Mouse (Mus musculus) CD4-positive, CD25-positive, alpha-beta regulatory T cell, adult 4 months (primary cell): Measurements from ENCODE around the gene Faim2. TPM values are rescaled to one million over a fixed set of nuclear protein-coding genes. Genes with fewer than 3 reads are reported as not detected.

Experiments used
- ATAC-seq: one replicate; pipeline ENCODE4 v1.8.0; 2017
- polyA plus RNA-seq, 2 experiments: library from polyadenylated mRNA; unstranded; fragments of 100-300 nt; shearing (Covaris generic); gene quantifications; one replicate each; pipeline ENCODE4 v1.2.1; 2017

Faim2 gene
- polyA plus RNA-seq, 2 experiments from 2014 or later, result 0.03 TPM; not detected in 1

DNA sequence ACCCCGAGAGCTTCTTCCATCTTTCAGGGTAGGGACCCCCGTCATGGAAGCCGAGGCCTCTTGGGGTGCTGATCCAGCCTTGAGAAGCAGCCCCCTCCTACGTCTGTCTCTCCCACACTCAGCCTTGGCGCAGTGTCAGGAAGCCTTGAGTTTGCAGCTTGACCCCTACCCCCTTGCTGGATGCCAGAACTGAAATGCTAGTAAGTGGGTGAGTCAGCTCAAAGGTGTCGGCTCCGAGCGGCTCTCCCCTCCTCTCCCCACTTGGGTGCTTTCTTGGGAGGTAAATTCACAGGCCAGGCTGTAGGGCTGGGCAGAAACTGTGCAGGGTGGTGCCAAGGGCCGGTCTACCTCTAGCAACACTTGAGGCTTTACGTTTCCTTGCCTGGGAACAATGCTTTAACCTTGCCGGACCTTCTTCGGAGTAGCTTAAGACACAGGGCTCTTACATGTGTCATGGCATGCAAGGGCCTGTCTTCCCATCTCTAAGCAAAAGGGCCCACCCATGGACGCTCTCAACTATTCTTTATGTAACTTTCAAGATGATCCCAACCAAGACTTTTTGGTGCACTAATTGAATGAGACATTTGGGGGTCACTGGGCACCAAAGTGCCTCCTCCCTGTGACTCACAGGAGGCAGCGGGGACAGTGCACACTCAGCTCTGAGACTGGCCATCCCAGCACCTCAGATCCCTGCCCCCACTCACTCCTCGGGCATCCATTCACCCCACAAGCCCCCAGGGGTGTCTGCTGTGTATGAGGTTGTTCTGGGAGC, 22.5 kb downstream of the Faim2 start:
- no peak for ATAC-seq

GRCm38 (mm10) chr15:99503256-99503655, 24.7 kb downstream of the Faim2 start:
- no peak for ATAC-seq

- no peak for ATAC-seq
Observed at GRCm38 (mm10) chr15:99502311-99502831, 25.6 kb downstream of the Faim2 start.

DNA sequence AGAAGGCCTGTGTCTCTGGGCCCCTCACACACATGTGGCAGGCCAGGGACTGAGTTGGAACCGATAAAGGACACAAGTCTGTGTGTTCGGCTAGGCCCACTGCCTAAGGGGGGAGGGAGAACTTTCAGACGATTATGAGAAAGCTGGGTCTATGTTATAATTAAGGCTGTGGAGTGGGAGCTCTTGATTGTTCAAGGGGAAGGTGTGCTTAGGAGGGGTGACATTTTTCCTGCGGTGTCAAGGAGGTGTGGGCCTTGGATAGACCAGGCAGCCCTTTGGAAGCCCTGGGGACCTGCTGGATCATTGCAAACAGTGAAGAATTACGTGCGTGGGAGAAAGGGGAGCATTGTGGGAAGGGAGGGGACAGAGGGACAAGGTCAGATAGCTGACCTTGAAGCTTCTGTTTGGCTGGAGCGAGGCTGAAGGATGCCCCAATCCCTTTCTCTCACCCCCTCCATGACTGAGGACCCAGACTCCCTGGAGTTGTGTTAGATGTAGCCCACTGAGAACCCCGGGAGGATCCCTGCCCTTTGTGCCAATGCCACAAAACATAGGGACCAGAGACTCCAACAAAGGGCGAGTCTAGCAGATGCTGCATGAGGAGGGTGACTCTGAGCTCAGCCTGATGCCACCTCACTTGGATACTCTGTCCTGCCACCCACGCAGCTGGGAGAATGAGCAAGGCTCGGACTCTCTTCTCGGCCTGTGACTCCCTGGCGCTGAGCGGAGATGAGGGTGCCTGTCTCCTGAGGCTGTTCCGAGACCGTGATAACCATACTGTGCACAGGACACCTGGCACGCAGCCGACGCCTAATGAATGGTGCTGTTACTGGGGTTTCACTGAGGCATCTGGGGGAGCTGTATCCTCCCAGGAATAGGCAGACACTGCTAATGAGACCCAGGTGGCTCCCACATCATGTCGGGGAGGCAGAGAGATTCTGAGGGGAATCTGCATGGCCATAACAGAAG, 26.4 kb downstream of the Faim2 start:
- no peak for ATAC-seq

GRCm38 (mm10) chr15:99500320-99500719, 27.6 kb downstream of the Faim2 start:
- ATAC-seq, result no peak

- ATAC-seq, result no peak
Observed at GRCm38 (mm10) chr15:99499726-99500125, 28.2 kb downstream of the Faim2 start.

DNA sequence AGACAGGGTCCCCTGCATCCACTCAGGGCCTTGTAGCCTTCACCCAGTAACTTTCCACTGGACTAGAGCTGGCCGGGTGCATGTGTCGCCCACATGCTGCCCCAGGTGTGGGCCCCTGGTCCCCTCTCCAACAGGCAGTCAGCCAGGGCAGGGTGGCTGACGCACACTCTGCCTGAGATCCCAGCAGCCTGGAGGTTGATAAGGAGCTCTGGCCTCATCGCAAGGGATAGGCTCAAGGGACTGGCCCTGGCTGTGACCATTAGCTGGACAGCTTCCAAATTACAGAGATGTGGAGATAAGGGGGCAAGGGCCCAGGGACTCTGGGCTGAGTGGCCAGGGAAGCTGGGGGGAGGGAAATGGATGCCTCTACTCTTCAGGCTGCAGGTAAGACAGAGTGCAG, 29.2 kb downstream of the Faim2 start:
- ATAC-seq, result no peak

GRCm38 (mm10) chr15:99498356-99498755, 29.6 kb downstream of the Faim2 start:
- ATAC-seq, result no peak

GRCm38 (mm10) chr15:99497527-99498242, 30.3 kb downstream of the Faim2 start:
- no peak for ATAC-seq

DNA sequence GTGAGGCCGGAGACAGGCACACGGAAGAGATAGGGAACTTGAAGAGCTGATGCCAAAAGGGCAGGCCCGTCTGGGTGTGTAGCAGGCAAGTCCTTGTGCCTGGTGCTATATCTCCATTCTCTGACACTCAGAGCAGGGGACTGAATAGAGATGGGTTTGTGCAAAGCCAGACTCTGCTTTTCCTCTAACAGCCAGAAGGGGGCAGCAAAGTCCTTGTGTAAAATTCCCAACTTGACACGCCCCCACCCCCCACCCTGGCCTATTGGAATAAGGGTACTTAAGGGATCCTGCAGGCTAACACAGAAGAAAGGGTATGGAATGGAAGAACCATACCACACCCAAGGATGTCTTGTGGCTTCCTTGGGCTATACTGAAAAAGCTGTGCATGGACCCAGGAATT, 30.9 kb downstream of the Faim2 start:
- no peak for ATAC-seq

DNA sequence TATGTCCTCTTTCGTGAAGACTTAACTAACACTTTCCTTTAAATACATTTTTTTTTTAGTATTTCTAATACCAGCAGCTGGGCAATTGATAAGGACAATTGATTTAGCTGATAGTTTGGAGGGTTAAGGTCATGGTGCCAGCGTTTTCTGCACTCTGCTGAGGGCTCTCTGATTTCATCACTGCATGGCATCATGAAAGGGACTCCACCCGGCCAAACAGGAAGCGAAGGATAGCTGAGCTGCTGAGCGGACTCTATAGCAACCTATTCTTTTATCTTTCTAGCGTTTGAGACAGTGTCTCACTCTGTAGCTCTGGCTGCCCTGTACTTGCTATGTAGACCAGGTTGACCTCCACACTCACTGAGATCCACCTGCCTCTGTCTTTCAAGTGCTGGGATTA, 43.2 kb downstream of the Faim2 start:
- no peak for ATAC-seq

GRCm38 (mm10) chr15:99475814-99476213, 52.2 kb downstream of the Faim2 start:
- ATAC-seq, result no peak

DNA sequence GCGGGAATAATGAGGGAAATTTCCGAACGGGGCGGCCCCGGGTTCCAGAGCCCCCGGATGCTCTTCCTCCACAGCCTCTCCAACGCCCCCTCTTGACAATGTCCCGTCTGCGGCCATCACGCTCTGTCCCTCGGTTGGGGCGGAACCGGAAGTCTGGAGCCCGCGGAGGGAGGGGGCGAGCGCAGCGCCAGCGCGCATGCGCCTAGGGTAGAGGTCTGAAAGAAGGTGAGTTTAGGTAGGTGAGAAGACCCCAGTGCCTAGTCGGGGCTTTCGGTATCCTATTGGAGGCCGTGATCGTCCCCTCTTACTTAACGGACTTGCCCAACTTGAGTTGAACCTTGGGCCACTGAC, 53.4 kb downstream of the Faim2 start, which contains the start of gene Bcdin3d:
Gene Bcdin3d, minus strand, starts transcription at position 155 of the 351 bp plus-strand sequence.
- ATAC-seq, result peak; percentile 74

DNA sequence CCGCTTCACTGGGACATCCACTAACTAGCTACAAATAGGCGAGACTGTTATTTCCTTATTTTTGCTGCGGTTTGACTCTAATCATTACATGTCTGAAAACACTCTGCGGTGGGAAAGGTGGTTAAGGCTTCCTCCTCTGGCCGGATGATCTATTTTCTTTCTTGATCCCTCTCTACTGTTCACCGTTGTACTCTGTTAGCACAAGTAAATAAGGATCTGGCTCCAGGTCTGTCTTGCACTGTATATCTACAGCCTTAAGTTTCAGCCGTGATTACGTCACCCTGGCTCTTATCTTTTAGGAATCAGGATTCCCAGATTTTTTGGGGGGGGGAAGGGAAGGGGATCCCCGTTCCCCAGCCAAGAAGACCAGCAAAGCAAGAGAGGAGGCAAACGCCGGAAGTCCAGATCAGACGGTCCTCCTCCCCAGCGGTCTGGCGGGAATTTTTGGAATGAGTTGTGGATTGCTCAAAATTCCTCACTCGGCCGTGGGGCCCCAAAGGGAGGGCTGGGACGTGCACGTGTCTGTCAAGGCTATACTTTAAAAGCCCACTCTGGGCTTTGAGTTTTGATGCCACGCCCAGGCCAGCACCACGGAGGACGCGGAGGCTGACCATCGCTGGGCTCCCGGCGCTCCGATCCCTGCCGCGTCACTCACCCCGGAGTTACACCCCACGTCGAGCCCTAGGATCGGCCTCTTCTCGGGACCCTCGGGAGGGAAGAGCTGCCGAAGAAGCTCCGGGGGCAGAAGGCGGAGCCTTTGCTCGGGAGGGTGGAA, 54.0 kb downstream of the Faim2 start:
- peak; percentile 20 for ATAC-seq

GRCm38 (mm10) chr15:99472972-99473371, 55.0 kb downstream of the Faim2 start:
- ATAC-seq, result no peak

- peak; percentile 30 for ATAC-seq
Observed at GRCm38 (mm10) chr15:99471677-99472063, 56.3 kb downstream of the Faim2 start.

DNA sequence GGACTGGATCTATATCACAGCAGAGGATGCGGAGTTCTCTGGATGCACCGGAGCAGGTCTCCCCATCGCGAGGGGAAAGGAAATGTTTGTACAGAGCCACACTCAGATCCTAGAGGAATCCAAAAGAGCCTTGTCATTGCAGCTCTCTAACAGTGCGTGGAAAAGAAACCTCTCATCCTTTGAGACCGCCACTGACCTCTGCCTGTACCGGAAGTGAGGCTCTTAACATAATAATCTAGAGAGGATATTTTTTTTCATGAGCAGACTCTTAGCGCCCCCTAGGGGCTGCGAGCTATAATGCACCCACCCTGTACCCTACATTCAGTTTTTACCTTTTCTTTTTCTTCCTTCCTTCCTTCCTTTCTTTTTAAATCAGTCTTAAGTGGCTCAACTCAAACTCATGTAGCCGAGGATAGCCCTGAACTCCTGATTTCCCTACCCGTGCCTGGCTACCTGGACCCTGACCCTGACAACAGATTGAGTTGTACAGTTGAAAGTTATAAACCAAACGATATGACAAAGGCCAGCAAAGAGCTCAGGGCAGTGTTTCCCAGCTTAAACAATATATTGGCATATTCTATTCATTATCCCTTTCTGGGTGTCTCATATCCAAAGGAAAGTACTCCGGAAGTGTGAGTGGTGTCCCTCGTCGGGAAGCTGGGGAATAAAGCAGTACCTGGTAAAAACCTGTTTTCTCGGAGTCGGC, 56.8 kb downstream of the Faim2 start:
- ATAC-seq, result peak; percentile 44

DNA sequence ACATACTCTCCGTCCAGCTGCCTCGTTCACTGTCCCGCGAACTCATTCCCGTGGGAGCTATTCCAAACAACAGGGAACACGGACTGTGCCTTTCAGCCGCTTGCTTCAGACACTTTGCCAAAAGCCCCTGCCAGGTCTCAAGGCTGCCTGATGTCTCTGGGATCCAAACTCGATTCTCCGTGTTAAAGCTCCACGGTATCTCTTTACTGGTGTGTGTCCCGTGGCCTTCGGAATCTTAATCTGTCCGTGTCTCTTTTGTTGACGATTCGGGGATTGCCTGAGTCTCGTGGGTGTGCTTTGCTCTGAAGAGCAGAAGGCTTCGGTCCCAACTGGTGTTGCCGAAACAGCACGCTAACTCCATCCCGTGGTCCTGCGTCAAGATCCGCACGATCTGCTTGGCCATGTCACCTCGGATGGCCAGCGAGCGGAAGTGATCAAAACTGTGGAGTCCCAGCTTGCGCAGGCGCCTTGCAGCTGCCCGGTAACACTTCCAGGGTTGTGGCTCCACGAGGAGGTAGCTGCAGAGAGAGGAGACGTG, 57.7 kb downstream of the Faim2 start:
- no peak for ATAC-seq

DNA sequence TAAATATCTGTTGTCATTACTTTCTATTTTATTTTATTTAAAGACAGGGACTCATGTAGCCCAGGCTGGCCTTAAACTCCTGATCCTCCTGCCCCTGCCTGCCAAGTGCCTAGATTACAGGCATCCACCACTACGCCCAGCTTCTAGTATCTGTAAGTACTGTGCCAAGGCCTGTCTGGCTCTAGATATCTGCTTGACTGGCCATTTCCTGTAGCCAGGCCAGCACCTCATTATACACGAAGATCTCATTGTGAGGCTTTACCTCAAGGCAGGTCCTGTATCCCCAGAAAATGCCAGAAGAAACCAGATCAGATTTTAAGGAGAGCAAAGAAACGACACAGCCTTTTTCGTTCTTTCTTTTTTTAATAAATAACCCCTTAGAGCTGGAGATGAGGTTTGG, 58.2 kb downstream of the Faim2 start:
- ATAC-seq, result no peak

DNA sequence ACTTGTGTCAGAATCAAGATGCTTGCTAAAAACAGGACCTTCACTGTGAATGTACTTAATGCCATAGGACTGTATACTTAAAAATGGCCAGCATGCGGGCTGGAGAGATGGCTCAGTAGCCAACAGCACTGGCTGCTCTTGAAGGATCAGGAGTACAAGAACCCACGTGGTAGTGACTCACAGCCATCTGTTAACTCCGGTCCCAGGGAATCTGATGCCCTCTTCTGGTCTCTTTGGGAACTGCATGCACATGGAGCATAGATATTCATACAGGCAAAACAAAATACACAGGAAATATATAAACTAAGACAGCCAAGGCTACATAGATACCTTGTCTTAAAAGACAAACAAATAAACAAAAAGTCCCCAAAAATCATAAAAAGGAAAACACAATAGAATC, 58.9 kb downstream of the Faim2 start:
- peak; percentile 44 for ATAC-seq

GRCm38 (mm10) chr15:99463194-99463593, 64.8 kb downstream of the Faim2 start:
- no peak for ATAC-seq
